Mouse (Mus musculus) thymus, adult 2 months (tissue): ENCODE data around the gene Spem2.

Experiments used
- CTCF ChIP-seq: fragments of 200-500 bp; IDR thresholded peaks from 2 replicates; pipeline ENCODE4 v1.5.1; 2012; ENCODE audit warnings: mild to moderate bottlenecking, control low read depth, low read length, moderate library complexity, borderline replicate concordance; ENCODE audit not compliant: control insufficient read depth, poor library complexity, insufficient read depth; ENCODE audit errors: extremely low read depth
- POLR2A ChIP-seq: fragments of 200-500 bp; IDR thresholded peaks from 2 replicates; pipeline ENCODE4 v1.6.1; 2012; ENCODE audit warnings: mild to moderate bottlenecking, low read length, control low read depth, moderate library complexity; ENCODE audit not compliant: control insufficient read depth, poor library complexity, insufficient read depth; ENCODE audit errors: extremely low read depth

- TF ChIP-seq POLR2A (no peak), CTCF (no peak)
Measured at GRCm38 (mm10) chr11:69802648-69803105, 15.6 kb downstream of the Spem2 start.
